Mouse (Mus musculus) forebrain, embryonic 11.5 days (tissue): ENCODE results near the gene Cycs. TPM values are rescaled to one million over a fixed set of nuclear protein-coding genes. Genes with fewer than 3 reads are reported as not detected.
A peak's percentile ranks its signal among the peaks of the same experiment; 100 is the strongest.

Experiments used
- ATAC-seq: fragments of 200-750 bp; cut with Nextera tagmentation; replicated peaks from 2 replicates; pipeline ENCODE4 v1.8.0; 2017; ENCODE audit warnings: moderate TSS enrichment; ENCODE audit not compliant: low FRiP score
- DNase-seq: peaks from one replicate; pipeline ENCODE4 v3.0.0-alpha.2; 2017; ENCODE audit warnings: low spot score
- H3K27ac ChIP-seq: fragments of 300-500 bp; sonication (generic); 2 replicates; pipeline ENCODE4 v1.5.1; 2014; ENCODE audit warnings: low read depth, low read length
- H3K27me3 ChIP-seq: fragments of 300-500 bp; sonication (generic); 2 replicates; pipeline ENCODE4 v1.6.1; 2014; ENCODE audit warnings: mild to moderate bottlenecking, low read length, mixed read lengths; ENCODE audit not compliant: control insufficient read depth, insufficient read depth
- H3K36me3 ChIP-seq: fragments of 300-500 bp; sonication (generic); 2 replicates; pipeline ENCODE4 v1.6.1; 2014; ENCODE audit warnings: mild to moderate bottlenecking, low read length, moderate library complexity, mixed read lengths; ENCODE audit not compliant: control insufficient read depth, insufficient read depth
- H3K4me1 ChIP-seq: fragments of 300-500 bp; sonication (generic); replicated peaks from 2 replicates; pipeline ENCODE4 v1.6.1; 2014; ENCODE audit warnings: low read length, mixed read lengths; ENCODE audit not compliant: control insufficient read depth, insufficient read depth
- H3K4me2 ChIP-seq: fragments of 300-500 bp; sonication (generic); 2 replicates; pipeline ENCODE4 v1.6.1; 2014; ENCODE audit warnings: low read depth, mild to moderate bottlenecking, low read length, moderate library complexity, mixed read lengths; ENCODE audit not compliant: severe bottlenecking
- H3K4me3 ChIP-seq: fragments of 300-500 bp; sonication (generic); 2 replicates; pipeline ENCODE4 v1.5.1; 2014; ENCODE audit warnings: low read depth, low read length
- H3K9ac ChIP-seq: fragments of 300-500 bp; sonication (generic); 2 replicates; pipeline ENCODE4 v1.6.1; 2014; ENCODE audit warnings: low read length
- H3K9me3 ChIP-seq: fragments of 300-500 bp; sonication (generic); 2 replicates; pipeline ENCODE4 v1.6.1; 2016; ENCODE audit warnings: low read length, mixed read lengths; ENCODE audit not compliant: control insufficient read depth
- WGBS: fragments of 180-500 bp; shearing (Covaris S2); extraction: QIAGEN DNeasy Blood & Tissue Kit; methylation state at CpG from one replicate; pipeline ENCODE4 v1.1.7; 2014; 5-methylcytosine and 5-hydroxymethylcytosine counted together
- polyA plus RNA-seq: library from polyadenylated mRNA; unstranded; fragments of >200 nt; fragmentation: Nextera tagmentation; extraction: Ambion mirVana; gene quantifications from 2 replicates; pipeline ENCODE4 v1.2.1, GENCODE M21; 2014

Cycs gene
- polyA plus RNA-seq, 1 experiment from 2014 or later = 70.0 TPM

- no peak for ATAC-seq
Observed at GRCm38 (mm10) chr6:50587412-50587811, 21.1 kb upstream of the Cycs start.

GRCm38 (mm10) chr6:50586316-50586715, 20.0 kb upstream of the Cycs start:
- no peak overlapping the region for H3K27ac ChIP-seq
- no peak overlapping the region for H3K4me3 ChIP-seq
- H3K4me1 ChIP-seq = no peaks in the 10 kb centered on the region
- H3K36me3 ChIP-seq = no peaks in the 10 kb centered on the region
- H3K27me3 ChIP-seq = no peaks in the 10 kb centered on the region
- H3K9ac ChIP-seq = no peak overlapping the region
- DNase-seq (no peak), ATAC-seq (no peak)
- WGBS = 89% methylated on average over 5 of the region's 5 CpGs
- no peak overlapping the region for H3K4me2 ChIP-seq
- H3K9me3 ChIP-seq = no peaks in the 10 kb centered on the region

More at GRCm38 (mm10) chr6:50587412-50587811, 21.1 kb upstream of the Cycs start:
- Histone ChIP-seq H3K27me3 (no peaks in the 10 kb centered on the region), H3K4me1 (no peaks in the 10 kb centered on the region), H3K9ac (no peak overlapping the region), H3K36me3 (no peaks in the 10 kb centered on the region), H3K4me2 (no peak overlapping the region), H3K9me3 (no peaks in the 10 kb centered on the region), H3K4me3 (no peak overlapping the region), H3K27ac (no peak overlapping the region)
- DNase-seq = no peak
- 87% methylated on average over 2 of the region's 2 CpGs for WGBS

GRCm38 (mm10) chr6:50585733-50586132, 19.4 kb upstream of the Cycs start:
- Histone ChIP-seq H3K4me2 (no peak overlapping the region), H3K9me3 (no peaks in the 10 kb centered on the region), H3K4me3 (no peak overlapping the region), H3K27me3 (no peaks in the 10 kb centered on the region), H3K36me3 (no peaks in the 10 kb centered on the region), H3K4me1 (no peaks in the 10 kb centered on the region), H3K27ac (no peak overlapping the region), H3K9ac (no peak overlapping the region)
- WGBS = 91% methylated on average over 7 of the region's 7 CpGs
- DNase-seq = no peak
- no peak for ATAC-seq

- DNase-seq (no peak), ATAC-seq (no peak)
- no peaks in the 10 kb centered on the region for H3K36me3 ChIP-seq
- no peak overlapping the region for H3K27ac ChIP-seq
- no peak overlapping the region for H3K4me3 ChIP-seq
- WGBS = 97% methylated on average over 1 of the region's 1 CpGs
- H3K27me3 ChIP-seq = no peaks in the 10 kb centered on the region
- H3K9ac ChIP-seq = no peak overlapping the region
- no peak overlapping the region for H3K4me2 ChIP-seq
- no peaks in the 10 kb centered on the region; the same call in 1 of the 2 replicates for H3K4me1 ChIP-seq
- H3K9me3 ChIP-seq = no peaks in the 10 kb centered on the region
Observed at GRCm38 (mm10) chr6:50571661-50572060, 5.3 kb upstream of the Cycs start.

GRCm38 (mm10) chr6:50566997-50567255, 588 bp upstream of the Cycs start:
- H3K36me3 ChIP-seq = no peaks in the 10 kb centered on the region; the same call in 1 of the 2 replicates
- H3K4me3 ChIP-seq = peak overlapping the region; percentile 81
- H3K4me1 ChIP-seq = no peaks in the 10 kb centered on the region; the same call in 1 of the 2 replicates
- 0 out of 2 replicates have a peak overlapping the region, but pooled peaks have one; percentile 43 for H3K27ac ChIP-seq
- H3K27me3 ChIP-seq = no peaks in the 10 kb centered on the region
- no peak for ATAC-seq
- no peaks in the 10 kb centered on the region for H3K9me3 ChIP-seq
- peak overlapping the region; percentile 80 for H3K4me2 ChIP-seq
- DNase-seq = no peak
- peak overlapping the region; percentile 69 for H3K9ac ChIP-seq
- WGBS = 21% methylated on average over 6 of the region's 6 CpGs

GRCm38 (mm10) chr6:50563651-50564050, 2.7 kb downstream of the Cycs start:
- Histone ChIP-seq H3K27me3 (no peaks in the 10 kb centered on the region), H3K36me3 (no peaks in the 10 kb centered on the region; the same call in 1 of the 2 replicates), H3K4me3 (no peak overlapping the region), H3K4me2 (no peak overlapping the region), H3K9ac (no peak overlapping the region), H3K4me1 (no peaks in the 10 kb centered on the region; the same call in 1 of the 2 replicates), H3K27ac (no peak overlapping the region), H3K9me3 (no peaks in the 10 kb centered on the region)
- no peak for ATAC-seq
- no peak for DNase-seq
- 93% methylated on average over 3 of the region's 3 CpGs for WGBS

- Histone ChIP-seq H3K9me3 (no peaks in the 10 kb centered on the region), H3K4me2 (no peak overlapping the region), H3K36me3 (no peaks in the 10 kb centered on the region; the same call in 1 of the 2 replicates), H3K4me1 (no peaks in the 10 kb centered on the region; the same call in 1 of the 2 replicates), H3K27me3 (no peaks in the 10 kb centered on the region), H3K27ac (no peak overlapping the region), H3K4me3 (no peak overlapping the region), H3K9ac (no peak overlapping the region)
- no peak for DNase-seq
- no peak for ATAC-seq
- 92% methylated on average over 4 of the region's 4 CpGs for WGBS
Observed at GRCm38 (mm10) chr6:50562421-50562820, 3.9 kb downstream of the Cycs start.

GRCm38 (mm10) chr6:50560776-50561175, 5.6 kb downstream of the Cycs start:
- Histone ChIP-seq H3K9me3 (no peaks in the 10 kb centered on the region), H3K4me1 (no peaks in the 10 kb centered on the region), H3K4me3 (no peak overlapping the region), H3K27ac (no peak overlapping the region), H3K36me3 (no peaks in the 10 kb centered on the region; the same call in 1 of the 2 replicates), H3K4me2 (no peak overlapping the region), H3K27me3 (no peaks in the 10 kb centered on the region), H3K9ac (no peak overlapping the region)
- WGBS = 94% methylated on average over 1 of the region's 1 CpGs
- no peak for ATAC-seq
- DNase-seq = no peak

GRCm38 (mm10) chr6:50558877-50559276, 7.5 kb downstream of the Cycs start:
- no peaks in the 10 kb centered on the region for H3K9me3 ChIP-seq
- no peaks in the 10 kb centered on the region for H3K27me3 ChIP-seq
- H3K27ac ChIP-seq = no peak overlapping the region
- no peak overlapping the region for H3K9ac ChIP-seq
- H3K4me3 ChIP-seq = no peak overlapping the region
- no peaks in the 10 kb centered on the region for H3K4me1 ChIP-seq
- DNase-seq = no peak
- WGBS = 82% methylated on average over 4 of the region's 4 CpGs
- no peaks in the 10 kb centered on the region; the same call in 1 of the 2 replicates for H3K36me3 ChIP-seq
- H3K4me2 ChIP-seq = no peak overlapping the region
- ATAC-seq = no peak
